Mouse (Mus musculus) small intestine, adult 2 months (tissue): Measurements from ENCODE around the gene Wnk4. TPM values are rescaled to one million over a fixed set of nuclear protein-coding genes. Genes with fewer than 3 reads are reported as not detected.
A peak's percentile ranks its signal among the peaks of the same experiment; 100 is the strongest.

ENCODE experiments used
- H3K27ac ChIP-seq: fragments of 200-500 bp; 2 replicates; pipeline ENCODE4 v1.5.1; 2012; ENCODE audit warnings: low read depth, low read length, control low read depth, inconsistent platforms; ENCODE audit not compliant: insufficient read depth
- H3K27me3 ChIP-seq: fragments of 200-500 bp; 2 replicates; pipeline ENCODE4 v1.6.1; 2012; ENCODE audit warnings: mild to moderate bottlenecking, moderate library complexity, low read length, inconsistent platforms; ENCODE audit not compliant: control insufficient read depth, insufficient read depth
- H3K36me3 ChIP-seq: fragments of 200-500 bp; 2 replicates; pipeline ENCODE4 v1.6.1; 2012; ENCODE audit warnings: mild to moderate bottlenecking, low read length, control low read depth, inconsistent platforms; ENCODE audit not compliant: control insufficient read depth, insufficient read depth
- H3K4me1 ChIP-seq: fragments of 200-500 bp; 2 replicates; pipeline ENCODE4 v1.6.1; 2012; ENCODE audit warnings: low read length, inconsistent platforms, mixed read lengths; ENCODE audit not compliant: control insufficient read depth, insufficient read depth, insufficient read length
- H3K4me3 ChIP-seq: fragments of 200-500 bp; 2 replicates; pipeline ENCODE4 v1.5.1; 2012; ENCODE audit warnings: low read depth, mild to moderate bottlenecking, control low read depth, inconsistent platforms, low read length, moderate library complexity
- CTCF ChIP-seq: fragments of 200-500 bp; IDR thresholded peaks from 2 replicates; pipeline ENCODE4 v1.5.1; 2012; ENCODE audit warnings: low read depth, mild to moderate bottlenecking, control low read depth, inconsistent platforms, low read length, moderate library complexity, mixed read lengths; ENCODE audit not compliant: insufficient replicate concordance, insufficient read length; ENCODE audit errors: extremely low read depth
- POLR2A ChIP-seq: fragments of 200-500 bp; IDR thresholded peaks from 2 replicates; pipeline ENCODE4 v1.6.1; 2012; ENCODE audit warnings: low read depth, mild to moderate bottlenecking, control low read depth, inconsistent platforms, low read length, moderate library complexity
- WGBS: fragments of 180-500 bp; shearing (Covaris S2); methylation state at CpG from one replicate; pipeline ENCODE4 v1.1.7; 2018; 5-methylcytosine and 5-hydroxymethylcytosine counted together
- polyA plus RNA-seq: library from polyadenylated mRNA; depleted of rRNA; stranded (reverse); fragments of >200 nt; gene quantifications from 2 replicates; pipeline ENCODE4 v1.2.3, GENCODE M21; 2012

Gene Wnk4
- polyA plus RNA-seq, 1 experiment, result 7.9 TPM

GRCm38 (mm10) chr11:101262272-101262967, 2.1 kb downstream of the Wnk4 start:
- H3K4me3 ChIP-seq, result peak overlapping the region; percentile 17
- peaks cover 13% of the 10 kb centered on the region for H3K27me3 ChIP-seq
- H3K4me1 ChIP-seq, result peaks cover 17% of the 10 kb centered on the region
- 10% methylated on average over 24 of the region's 24 CpGs for WGBS
- no peak for TF ChIP-seq CTCF
- no peak for TF ChIP-seq POLR2A
- no peak overlapping the region for H3K27ac ChIP-seq
- peaks cover 7% of the 10 kb centered on the region for H3K36me3 ChIP-seq

- Histone ChIP-seq H3K36me3 (peaks cover 4% of the 10 kb centered on the region; the same call in 1 of the 2 replicates), H3K4me1 (peaks cover 17% of the 10 kb centered on the region), H3K27ac (no peak overlapping the region), H3K4me3 (no peak overlapping the region), H3K27me3 (peaks cover 13% of the 10 kb centered on the region)
- WGBS, result 63% methylated on average over 32 of the region's 32 CpGs
- TF ChIP-seq POLR2A (no peak), CTCF (no peak)
These were observed 3.0 kb downstream of the Wnk4 start for GRCm38 (mm10) chr11:101263138-101263988.

- 78% methylated on average over 3 of the region's 3 CpGs for WGBS
- H3K27me3 ChIP-seq, result peaks cover 13% of the 10 kb centered on the region
- TF ChIP-seq POLR2A (no peak), CTCF (no peak)
- H3K36me3 ChIP-seq, result peaks cover under 1% of the 10 kb centered on the region; the same call in 1 of the 2 replicates
- H3K4me3 ChIP-seq, result no peak overlapping the region
- H3K4me1 ChIP-seq, result peaks cover 17% of the 10 kb centered on the region
- no peak overlapping the region for H3K27ac ChIP-seq
These were observed 3.6 kb downstream of the Wnk4 start for GRCm38 (mm10) chr11:101263989-101264280.

GRCm38 (mm10) chr11:101264954-101265471, 4.6 kb downstream of the Wnk4 start:
- Histone ChIP-seq H3K27me3 (peaks cover 13% of the 10 kb centered on the region), H3K4me3 (no peak overlapping the region), H3K27ac (no peak overlapping the region), H3K36me3 (no peaks in the 10 kb centered on the region), H3K4me1 (peaks cover 19% of the 10 kb centered on the region)
- WGBS, result 68% methylated on average over 31 of the region's 31 CpGs
- TF ChIP-seq POLR2A, result no peak
- TF ChIP-seq CTCF, result no peak

- Histone ChIP-seq H3K27me3 (peaks cover 13% of the 10 kb centered on the region), H3K36me3 (no peaks in the 10 kb centered on the region), H3K27ac (no peak overlapping the region), H3K4me1 (peaks cover 13% of the 10 kb centered on the region; the same call in 1 of the 2 replicates), H3K4me3 (no peak overlapping the region)
- TF ChIP-seq POLR2A (no peak), CTCF (no peak)
- WGBS, result 71% methylated on average over 6 of the region's 6 CpGs
These were observed 5.5 kb downstream of the Wnk4 start for GRCm38 (mm10) chr11:101265906-101266305.

- no peak for TF ChIP-seq POLR2A
- TF ChIP-seq CTCF, result no peak
- H3K27me3 ChIP-seq, result no peaks in the 10 kb centered on the region
- H3K36me3 ChIP-seq, result no peaks in the 10 kb centered on the region
- no peak overlapping the region for H3K4me3 ChIP-seq
- peaks cover 3% of the 10 kb centered on the region; the same call in 1 of the 2 replicates for H3K4me1 ChIP-seq
- H3K27ac ChIP-seq, result no peak overlapping the region
- 34% methylated on average over 10 of the region's 10 CpGs for WGBS
These were observed 9.3 kb downstream of the Wnk4 start for GRCm38 (mm10) chr11:101269577-101270116.

- Histone ChIP-seq H3K36me3 (no peaks in the 10 kb centered on the region), H3K27me3 (no peaks in the 10 kb centered on the region), H3K4me1 (peaks cover 18% of the 10 kb centered on the region), H3K27ac (no peak overlapping the region), H3K4me3 (no peak overlapping the region)
- TF ChIP-seq POLR2A (no peak), CTCF (no peak)
- 91% methylated on average over 3 of the region's 3 CpGs for WGBS
These were observed 12.1 kb downstream of the Wnk4 start for GRCm38 (mm10) chr11:101272446-101272845.
